ENCODE assay signal across 8 mouse cellular contexts in the genomic region with DNA sequence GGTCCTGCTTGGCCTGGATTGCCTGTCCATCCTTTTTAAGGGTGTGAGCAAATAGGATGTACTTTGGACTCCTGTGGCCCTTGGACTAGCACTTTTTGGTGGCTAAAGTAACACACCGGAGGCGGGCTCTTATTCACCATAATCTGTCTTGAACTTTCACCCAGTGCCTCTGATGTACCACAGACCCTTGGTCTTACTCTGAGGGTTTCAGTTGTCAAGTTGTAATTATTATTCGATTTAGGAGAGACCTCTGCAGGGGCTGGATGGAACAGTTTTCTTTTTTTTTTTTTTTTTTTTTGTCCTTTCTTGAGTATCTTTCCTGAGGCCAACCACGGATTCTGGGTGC. TPM values are rescaled to one million over a fixed set of nuclear protein-coding genes. Genes with fewer than 3 reads are reported as not detected.
A peak's percentile ranks its signal among the peaks of the same experiment; 100 is the strongest.
DNase-seq lines count a peak whose midpoint lies in the region; ATAC-seq lines count a peak whose summit lies in the region.

No protein-coding gene starts in this region.

- 22% methylated on average over 4 of the region's 4 CpGs for WGBS in heart, embryonic 16.5 days
- 23% methylated on average over 4 of the region's 4 CpGs for WGBS in intestine, embryonic 16.5 days

- H3K36me3 ChIP-seq in heart, embryonic 16.5 days (ENCODE audit: control insufficient read depth, insufficient read depth) = no peaks in the 10 kb centered on the region
- H3K36me3 ChIP-seq in intestine, embryonic 16.5 days (ENCODE audit: control insufficient read depth, insufficient read depth, low read length) = no peaks in the 10 kb centered on the region

- no peak for ATAC-seq in heart, embryonic 16.5 days (replicated peaks; ENCODE audit: extremely low read depth, insufficient read depth, low FRiP score)
- peak; percentile 39 for ATAC-seq in intestine, embryonic 16.5 days
- ATAC-seq in megakaryocyte progenitor cell, adult 5-6 weeks (replicated peaks; ENCODE audit: poor library complexity) = peak; percentile 4

- no peak for DNase-seq in heart, adult 11 months
- DNase-seq in adrenal gland, adult 18-20 months (ENCODE audit: low spot score in 2 of 2) = no peak
- DNase-seq in embryo, embryonic 10 days (ENCODE audit: low spot score) = no peak
- no peak for DNase-seq in cerebellum, postnatal 4 days (ENCODE audit: low spot score in 2 of 2)

- peak overlapping the region; percentile 76 for H3K27ac ChIP-seq in heart, embryonic 16.5 days (ENCODE audit: low read length)
- no peak overlapping the region for H3K27ac ChIP-seq in brown adipose tissue, adult 24 weeks (replicated peaks; ENCODE audit: low read depth, low read length)
- H3K27ac ChIP-seq in intestine, embryonic 16.5 days (ENCODE audit: low read length) = no peak overlapping the region

- no peaks in the 10 kb centered on the region for H3K27me3 ChIP-seq in heart, embryonic 16.5 days (ENCODE audit: control insufficient read depth, insufficient read depth, low read length)
- H3K27me3 ChIP-seq in intestine, embryonic 16.5 days (replicated peaks; ENCODE audit: control insufficient read depth, insufficient read depth, low read length) = no peaks in the 10 kb centered on the region

- H3K4me2 ChIP-seq in heart, embryonic 16.5 days (ENCODE audit: low read depth, low read length) = peak overlapping the region; percentile 66
- H3K4me2 ChIP-seq in intestine, embryonic 16.5 days (ENCODE audit: low read depth, low read length) = peak overlapping the region; percentile 57

- no peaks in the 10 kb centered on the region for H3K9me3 ChIP-seq in heart, embryonic 16.5 days (replicated peaks; ENCODE audit: control insufficient read depth, low read length)
- no peaks in the 10 kb centered on the region for H3K9me3 ChIP-seq in intestine, embryonic 16.5 days (ENCODE audit: control insufficient read depth, low read length)

- peaks cover 9% of the 10 kb centered on the region for H3K4me1 ChIP-seq in heart, embryonic 16.5 days (ENCODE audit: control insufficient read depth, insufficient read depth, low read length)
- H3K4me1 ChIP-seq in brown adipose tissue, adult 24 weeks (ENCODE audit: control insufficient read depth, insufficient read depth, insufficient read length, low read length) = peaks cover 5% of the 10 kb centered on the region; the same call in 1 of the 2 replicates
- H3K4me1 ChIP-seq in intestine, embryonic 16.5 days (ENCODE audit: control insufficient read depth, insufficient read depth, low read length) = peaks cover 9% of the 10 kb centered on the region

- H3K4me3 ChIP-seq in heart, embryonic 16.5 days (ENCODE audit: low read length) = peak overlapping the region; percentile 72
- peak overlapping the region; percentile 90 for H3K4me3 ChIP-seq in brown adipose tissue, adult 24 weeks (ENCODE audit: insufficient read depth, low read depth, low read length)
- peak overlapping the region; percentile 72 for H3K4me3 ChIP-seq in intestine, embryonic 16.5 days (ENCODE audit: low read length)

- peak overlapping the region; percentile 85 for H3K9ac ChIP-seq in heart, embryonic 16.5 days (ENCODE audit: low read length)
- H3K9ac ChIP-seq in intestine, embryonic 16.5 days (ENCODE audit: low read depth, low read length) = peak overlapping the region; percentile 90

RNA-seq across cellular contexts. Expression of a gene that starts 20.2 kb away (rescaled TPM):
- polyA plus RNA-seq in heart, embryonic 16.5 days (2015; fragmentation: Nextera tagmentation; extraction: Ambion mirVana) = 31.3 and 31.8 TPM in 2 replicates
- polyA plus RNA-seq in brown adipose tissue, adult 24 weeks (2012; ENCODE audit: insufficient read depth, insufficient read length, missing spikeins) = 14.4 and 15.7 TPM in 2 replicates
- 26.5 and 27.4 TPM in 2 replicates for polyA plus RNA-seq in intestine, embryonic 16.5 days (2015; fragmentation: Nextera tagmentation; extraction: Ambion mirVana)
- 30.0 and 33.6 TPM in 2 replicates for total RNA-seq in megakaryocyte progenitor cell, adult 5-6 weeks (2015)
- total RNA-seq in megakaryocyte progenitor cell, adult 5-6 weeks (2017) = 47.5 and 63.1 TPM in 2 replicates
- 10 to 100 TPM; 22.9 to 24.4 TPM for total RNA-seq in adrenal gland, adult 18-20 months (2021)

RNA-seq across cellular contexts. Expression of a gene that starts 32.3 kb away (rescaled TPM):
- 4.6 and 6.9 TPM in 2 replicates for polyA plus RNA-seq in heart, embryonic 16.5 days (2015; fragmentation: Nextera tagmentation; extraction: Ambion mirVana)
- polyA plus RNA-seq in brown adipose tissue, adult 24 weeks (2012; ENCODE audit: insufficient read depth, insufficient read length, missing spikeins) = 0.75 TPM in 1 of 2 replicates, not detected in the other
- 45.6 and 52.6 TPM in 2 replicates for polyA plus RNA-seq in intestine, embryonic 16.5 days (2015; fragmentation: Nextera tagmentation; extraction: Ambion mirVana)
- 0.15 TPM in 1 of 2 replicates, not detected in the other for total RNA-seq in megakaryocyte progenitor cell, adult 5-6 weeks (2015)
- 0.17 TPM in 1 of 2 replicates, not detected in the other for total RNA-seq in megakaryocyte progenitor cell, adult 5-6 weeks (2017)
- total RNA-seq in adrenal gland, adult 18-20 months (2021) = 1 to 10 TPM; 2.0 to 8.2 TPM

RNA-seq across cellular contexts. Expression of a gene that starts 34.2 kb away (rescaled TPM):
- 44.3 and 44.6 TPM in 2 replicates for polyA plus RNA-seq in heart, embryonic 16.5 days (2015; fragmentation: Nextera tagmentation; extraction: Ambion mirVana)
- polyA plus RNA-seq in brown adipose tissue, adult 24 weeks (2012; ENCODE audit: insufficient read depth, insufficient read length, missing spikeins) = 32.8 and 41.6 TPM in 2 replicates
- 45.3 and 48.7 TPM in 2 replicates for polyA plus RNA-seq in intestine, embryonic 16.5 days (2015; fragmentation: Nextera tagmentation; extraction: Ambion mirVana)
- 12.1 and 16.1 TPM in 2 replicates for total RNA-seq in megakaryocyte progenitor cell, adult 5-6 weeks (2015)
- 20.9 and 21.9 TPM in 2 replicates for total RNA-seq in megakaryocyte progenitor cell, adult 5-6 weeks (2017)
- total RNA-seq in adrenal gland, adult 18-20 months (2021) = 10 to 100 TPM; 62.6 to 71.1 TPM

RNA-seq across cellular contexts. Expression of a gene that starts 36.6 kb away (rescaled TPM):
- polyA plus RNA-seq in heart, embryonic 16.5 days (2015; fragmentation: Nextera tagmentation; extraction: Ambion mirVana) = 0.04 and 0.13 TPM in 2 replicates
- polyA plus RNA-seq in brown adipose tissue, adult 24 weeks (2012; ENCODE audit: insufficient read depth, insufficient read length, missing spikeins) = not detected in 2 replicates
- polyA plus RNA-seq in intestine, embryonic 16.5 days (2015; fragmentation: Nextera tagmentation; extraction: Ambion mirVana) = not detected in 2 replicates
- not detected in 2 replicates for total RNA-seq in megakaryocyte progenitor cell, adult 5-6 weeks (2015)
- total RNA-seq in megakaryocyte progenitor cell, adult 5-6 weeks (2017) = 0.12 and 0.14 TPM in 2 replicates
- total RNA-seq in adrenal gland, adult 18-20 months (2021) = not detected
